Mouse (Mus musculus): ENCODE data around the gene Cbfa2t2. TPM values are rescaled to one million over a fixed set of nuclear protein-coding genes. Genes with fewer than 3 reads are reported as not detected.

Cbfa2t2 gene
- total and polyA plus RNA-seq, 2 experiments from 2014 or later = 18.2 to 45.1 TPM

DNA sequence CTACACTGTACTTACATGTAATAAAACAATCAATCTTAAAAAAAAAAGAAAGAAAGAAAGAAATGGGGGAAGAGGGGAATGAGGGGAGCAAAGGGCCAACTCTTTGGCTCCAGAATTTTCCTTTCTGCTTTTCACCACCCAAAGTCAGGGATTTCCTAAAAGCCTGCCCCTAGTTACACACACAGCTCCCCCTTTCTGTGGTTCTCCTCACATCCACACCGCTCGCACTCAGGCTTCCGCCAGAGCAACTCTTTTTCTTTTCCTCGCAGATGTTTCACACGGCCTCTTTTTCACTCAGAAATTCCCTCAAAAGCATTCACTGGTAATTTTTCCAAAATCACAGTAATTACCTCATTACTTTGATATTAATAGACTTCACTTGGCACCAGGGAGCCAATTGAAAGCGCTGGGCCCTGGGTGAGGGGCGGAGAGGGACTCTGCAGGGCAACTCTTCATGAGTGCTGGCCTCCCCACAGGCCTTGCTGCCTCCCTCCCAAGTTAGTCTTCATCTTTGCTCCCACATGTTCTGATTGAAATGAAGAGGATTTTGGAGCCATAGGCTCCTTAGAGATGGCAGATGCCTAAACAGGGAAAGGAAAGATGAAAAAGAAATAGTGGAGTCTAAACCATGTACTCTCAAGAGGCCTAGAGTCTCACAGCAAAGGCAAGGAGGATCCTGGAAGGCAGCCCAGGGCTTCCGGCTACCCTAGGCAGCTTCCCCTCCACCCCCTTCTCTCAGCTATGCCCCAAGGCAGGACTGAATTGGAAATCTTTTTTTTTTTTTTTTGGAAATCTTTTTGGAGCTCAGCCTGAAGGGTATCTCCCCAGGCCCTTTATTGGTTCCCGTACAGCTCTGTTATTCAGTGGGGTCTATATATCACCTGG, 16.4 kb upstream of the Cbfa2t2 start:
- ATAC-seq (ENCODE audit: insufficient read depth, low read depth) (no peak), DNase-seq (ENCODE audit: low spot score) (no peak)
- 80% methylated on average over 9 of the region's 9 CpGs for WGBS
- no peak overlapping the region for H3K4me2 ChIP-seq (ENCODE audit: low read depth, low read length)
- no peaks in the 10 kb centered on the region for H3K27me3 ChIP-seq (ENCODE audit: control insufficient read depth, insufficient read depth, low read length)
- no peak overlapping the region for H3K27ac ChIP-seq (ENCODE audit: low read depth)
- no peak overlapping the region for H3K9ac ChIP-seq (replicated peaks; ENCODE audit: low read depth, low read length)
- H3K9me3 ChIP-seq (replicated peaks; ENCODE audit: control insufficient read depth, low read length) = no peaks in the 10 kb centered on the region
- H3K36me3 ChIP-seq (replicated peaks; ENCODE audit: control insufficient read depth, insufficient read depth, low read length) = no peaks in the 10 kb centered on the region
- TF ChIP-seq EP300 (IDR thresholded peaks at IDR 0.05; ENCODE audit: low read depth) (no peak), CTCF (IDR thresholded peaks at IDR 0.05; ENCODE audit: low read depth) (no peak)
- no peaks in the 10 kb centered on the region for H3K4me1 ChIP-seq (ENCODE audit: control insufficient read depth, insufficient read depth)
- no peak overlapping the region for H3K4me3 ChIP-seq (ENCODE audit: low read depth, low read length)

- DNase-seq (ENCODE audit: low spot score) (no peak), ATAC-seq (ENCODE audit: insufficient read depth, low read depth) (no peak)
- Histone ChIP-seq H3K4me1 (ENCODE audit: control insufficient read depth, insufficient read depth) (no peaks in the 10 kb centered on the region), H3K27ac (ENCODE audit: low read depth) (no peak overlapping the region), H3K27me3 (ENCODE audit: control insufficient read depth, insufficient read depth, low read length) (no peaks in the 10 kb centered on the region), H3K4me3 (ENCODE audit: low read depth, low read length) (no peak overlapping the region), H3K4me2 (ENCODE audit: low read depth, low read length) (no peak overlapping the region), H3K36me3 (replicated peaks; ENCODE audit: control insufficient read depth, insufficient read depth, low read length) (no peaks in the 10 kb centered on the region), H3K9me3 (replicated peaks; ENCODE audit: control insufficient read depth, low read length) (no peaks in the 10 kb centered on the region), H3K9ac (replicated peaks; ENCODE audit: low read depth, low read length) (no peak overlapping the region)
- 55% methylated on average over 7 of the region's 7 CpGs for WGBS
- TF ChIP-seq EP300 (IDR thresholded peaks at IDR 0.05; ENCODE audit: low read depth) = no peak
- no peak for TF ChIP-seq CTCF (IDR thresholded peaks at IDR 0.05; ENCODE audit: low read depth)
Observed at GRCm38 (mm10) chr2:154420942-154421731, 15.1 kb upstream of the Cbfa2t2 start.

DNA sequence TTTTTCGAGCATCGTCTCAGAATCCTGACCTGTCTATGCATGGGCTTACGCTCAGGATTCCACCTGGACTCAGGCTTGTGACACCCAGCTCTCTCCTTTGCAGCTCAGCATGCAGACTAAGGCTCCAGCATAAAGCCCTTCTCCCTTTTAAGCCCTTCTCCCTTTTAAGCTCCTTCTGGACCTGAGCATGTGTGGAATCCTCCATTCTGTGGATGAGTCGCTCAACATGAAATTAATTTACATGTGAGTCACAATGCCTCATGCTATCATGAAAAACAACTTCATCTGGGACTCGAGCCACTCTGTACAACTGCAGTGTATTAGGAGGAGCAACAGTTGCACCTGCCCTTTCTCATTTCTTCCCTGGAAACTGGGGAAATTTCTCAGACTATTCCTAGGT, 14.1 kb upstream of the Cbfa2t2 start:
- Histone ChIP-seq H3K27ac (ENCODE audit: low read depth) (no peak overlapping the region), H3K4me2 (ENCODE audit: low read depth, low read length) (no peak overlapping the region), H3K4me3 (ENCODE audit: low read depth, low read length) (no peak overlapping the region), H3K27me3 (ENCODE audit: control insufficient read depth, insufficient read depth, low read length) (no peaks in the 10 kb centered on the region), H3K36me3 (replicated peaks; ENCODE audit: control insufficient read depth, insufficient read depth, low read length) (no peaks in the 10 kb centered on the region), H3K9ac (replicated peaks; ENCODE audit: low read depth, low read length) (no peak overlapping the region), H3K9me3 (replicated peaks; ENCODE audit: control insufficient read depth, low read length) (no peaks in the 10 kb centered on the region), H3K4me1 (ENCODE audit: control insufficient read depth, insufficient read depth) (no peaks in the 10 kb centered on the region)
- TF ChIP-seq CTCF (IDR thresholded peaks at IDR 0.05; ENCODE audit: low read depth) = no peak
- TF ChIP-seq EP300 (IDR thresholded peaks at IDR 0.05; ENCODE audit: low read depth) = no peak
- DNase-seq (ENCODE audit: low spot score) (no peak), ATAC-seq (ENCODE audit: insufficient read depth, low read depth) (no peak)
- WGBS = 72% methylated on average over 5 of the region's 5 CpGs

DNA sequence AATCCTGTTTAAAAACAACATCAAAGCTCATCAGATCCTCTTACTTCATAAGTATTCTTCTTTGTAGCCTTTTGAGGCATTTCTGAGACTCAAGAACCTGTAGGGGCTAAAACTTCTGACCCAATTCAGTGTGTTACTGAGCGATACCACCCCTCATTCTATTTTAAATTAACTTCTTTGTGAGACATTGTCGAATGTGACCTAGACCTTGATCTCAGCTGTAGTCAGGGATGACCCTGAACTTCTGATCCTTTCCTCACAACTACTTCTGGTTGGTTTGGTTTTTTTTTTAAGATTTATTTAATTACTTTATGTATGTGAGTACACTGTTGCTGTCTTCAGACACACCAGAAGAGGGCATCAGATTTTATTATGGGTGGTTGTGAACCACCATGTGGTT, 12.7 kb upstream of the Cbfa2t2 start:
- ATAC-seq (ENCODE audit: insufficient read depth, low read depth) (no peak), DNase-seq (ENCODE audit: low spot score) (no peak)
- TF ChIP-seq CTCF (IDR thresholded peaks at IDR 0.05; ENCODE audit: low read depth) (no peak), EP300 (IDR thresholded peaks at IDR 0.05; ENCODE audit: low read depth) (no peak)
- H3K4me2 ChIP-seq (ENCODE audit: low read depth, low read length) = no peak overlapping the region
- no peak overlapping the region for H3K27ac ChIP-seq (ENCODE audit: low read depth)
- H3K4me1 ChIP-seq (ENCODE audit: control insufficient read depth, insufficient read depth) = peaks cover 4% of the 10 kb centered on the region
- H3K36me3 ChIP-seq (replicated peaks; ENCODE audit: control insufficient read depth, insufficient read depth, low read length) = no peaks in the 10 kb centered on the region
- no peaks in the 10 kb centered on the region for H3K27me3 ChIP-seq (ENCODE audit: control insufficient read depth, insufficient read depth, low read length)
- no peak overlapping the region for H3K9ac ChIP-seq (replicated peaks; ENCODE audit: low read depth, low read length)
- no peak overlapping the region for H3K4me3 ChIP-seq (ENCODE audit: low read depth, low read length)
- WGBS = 87% methylated on average over 2 of the region's 2 CpGs
- H3K9me3 ChIP-seq (replicated peaks; ENCODE audit: control insufficient read depth, low read length) = no peaks in the 10 kb centered on the region

- TF ChIP-seq CTCF (IDR thresholded peaks at IDR 0.05; ENCODE audit: low read depth) (0 out of 2 replicates have a peak, but pooled peaks have one; percentile 17), EP300 (IDR thresholded peaks at IDR 0.05; ENCODE audit: low read depth) (no peak)
- WGBS = 95% methylated on average over 3 of the region's 3 CpGs
- Histone ChIP-seq H3K4me1 (ENCODE audit: control insufficient read depth, insufficient read depth) (peaks cover 4% of the 10 kb centered on the region), H3K36me3 (replicated peaks; ENCODE audit: control insufficient read depth, insufficient read depth, low read length) (no peaks in the 10 kb centered on the region), H3K4me2 (ENCODE audit: low read depth, low read length) (no peak overlapping the region), H3K4me3 (ENCODE audit: low read depth, low read length) (no peak overlapping the region), H3K9ac (replicated peaks; ENCODE audit: low read depth, low read length) (no peak overlapping the region), H3K27ac (ENCODE audit: low read depth) (no peak overlapping the region), H3K9me3 (replicated peaks; ENCODE audit: control insufficient read depth, low read length) (no peaks in the 10 kb centered on the region), H3K27me3 (ENCODE audit: control insufficient read depth, insufficient read depth, low read length) (no peaks in the 10 kb centered on the region)
- ATAC-seq (ENCODE audit: insufficient read depth, low read depth) = no peak
- no peak for DNase-seq (ENCODE audit: low spot score)
Observed at GRCm38 (mm10) chr2:154425522-154425921, 10.8 kb upstream of the Cbfa2t2 start.
